Mouse (Mus musculus) thymus, postnatal 36 days (tissue): Measurements from ENCODE around the gene Dnaaf2.
A peak's percentile ranks its signal among the peaks of the same experiment; 100 is the strongest.
"Not testable (repeated sequence)": the region's sequence is repeated elsewhere in the genome, so short reads cannot be mapped to it uniquely, and the experiment has no call there.

Experiments
- DNase-seq, 2 experiments: peaks; one replicate each; pipeline ENCODE4 v3.0.0; 2022; ENCODE audit warnings: mixed read lengths in 2 of 2

The Dnaaf2 gene

GRCm38 (mm10) chr12:69197378-69198163 is 658 bp downstream of the Dnaaf2 start:
- DNase-seq: peak; percentile 56 to 62

- no peak for DNase-seq
These were observed 1.5 kb downstream of the Dnaaf2 start, which contains the start of gene Gm49383 for GRCm38 (mm10) chr12:69196444-69197377. Gm49383 (minus strand) TSS chr12:69197104.

- no peak for DNase-seq
These were observed 5.6 kb downstream of the Dnaaf2 start for GRCm38 (mm10) chr12:69192637-69193036.

- DNase-seq: no peak
These were observed 6.8 kb downstream of the Dnaaf2 start for GRCm38 (mm10) chr12:69191396-69191795.

- DNase-seq: no peak
These were observed 7.7 kb downstream of the Dnaaf2 start for GRCm38 (mm10) chr12:69190522-69190921.

GRCm38 (mm10) chr12:69190074-69190473 is 8.2 kb downstream of the Dnaaf2 start:
- no peak for DNase-seq

GRCm38 (mm10) chr12:69186811-69187471 is 11.3 kb downstream of the Dnaaf2 start:
- no peak for DNase-seq

- DNase-seq: no peak
These were observed 12.9 kb downstream of the Dnaaf2 start for GRCm38 (mm10) chr12:69185371-69185770.

GRCm38 (mm10) chr12:69184342-69185295 is 13.6 kb downstream of the Dnaaf2 start:
- DNase-seq: no peak

- peak; percentile 98 to 99 for DNase-seq
These were observed 14.5 kb downstream of the Dnaaf2 start, which contains the start of the genes Rpl36al and Mgat2 for GRCm38 (mm10) chr12:69183583-69184308. Rpl36al (minus strand) TSS chr12:69184083. Mgat2 (plus strand) TSS chr12:69184157.

- DNase-seq: no peak
These were observed 16.4 kb downstream of the Dnaaf2 start for GRCm38 (mm10) chr12:69181800-69182199.

- DNase-seq: no peak
These were observed 18.9 kb downstream of the Dnaaf2 start for GRCm38 (mm10) chr12:69179371-69179770.

- no peak for DNase-seq
These were observed 20.7 kb downstream of the Dnaaf2 start for GRCm38 (mm10) chr12:69177526-69177925.

GRCm38 (mm10) chr12:69175975-69176374 is 22.3 kb downstream of the Dnaaf2 start:
- no peak for DNase-seq

- DNase-seq: no peak
These were observed 26.9 kb downstream of the Dnaaf2 start for GRCm38 (mm10) chr12:69171307-69171706.

GRCm38 (mm10) chr12:69168461-69169106 is 29.6 kb downstream of the Dnaaf2 start, which contains the start of gene Lrr1:
Lrr1 (plus strand) TSS chr12:69168814.
- DNase-seq: peak; percentile 83 to 88

- no peak for DNase-seq
These were observed 30.4 kb downstream of the Dnaaf2 start for GRCm38 (mm10) chr12:69167656-69168460.

- not testable (repeated sequence) for DNase-seq
These were observed 31.2 kb downstream of the Dnaaf2 start for GRCm38 (mm10) chr12:69166861-69167581.

- DNase-seq: no peak
These were observed 33.3 kb downstream of the Dnaaf2 start for GRCm38 (mm10) chr12:69164904-69165303.
